Mouse (Mus musculus): ENCODE measurements around the gene Kmt2e.
"Not testable (repeated sequence)": the region's sequence is repeated elsewhere in the genome, so short reads cannot be mapped to it uniquely, and the experiment has no call there.

Gene Kmt2e

GRCm38 (mm10) chr5:23432708-23433645 lies 1.3 kb upstream of the Kmt2e start:
- DNase-seq (ENCODE audit: low read depth, low spot score): peak; percentile 91

GRCm38 (mm10) chr5:23434598-23435481 lies 599 bp downstream of the Kmt2e start:
- DNase-seq (ENCODE audit: low read depth, low spot score): no peak

- no peak for DNase-seq (ENCODE audit: low read depth, low spot score)
Observed at GRCm38 (mm10) chr5:23435482-23436125, 1.4 kb downstream of the Kmt2e start.

DNA sequence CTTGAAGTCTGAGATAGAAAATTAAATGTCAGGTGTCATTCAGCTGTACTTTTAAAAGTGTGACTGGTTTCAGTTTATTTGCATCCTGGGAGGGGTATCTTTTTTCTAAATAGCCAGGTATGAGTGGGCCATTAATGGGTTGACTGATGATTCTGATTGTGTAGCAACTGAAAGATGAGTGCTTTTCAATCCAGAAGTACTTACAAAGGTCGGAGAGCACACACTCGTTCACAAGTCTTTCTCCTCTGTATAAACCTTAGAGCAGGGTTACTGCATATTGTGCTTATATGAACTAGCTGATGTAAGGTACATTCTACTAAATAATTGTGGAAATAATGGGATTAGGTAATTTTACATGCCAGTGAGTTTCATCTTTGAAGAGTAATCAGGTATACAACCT lies 2.5 kb downstream of the Kmt2e start:
- DNase-seq (ENCODE audit: low read depth, low spot score): no peak

GRCm38 (mm10) chr5:23439857-23440256 lies 5.6 kb downstream of the Kmt2e start:
- DNase-seq (ENCODE audit: low read depth, low spot score): no peak

GRCm38 (mm10) chr5:23440572-23440971 lies 6.3 kb downstream of the Kmt2e start:
- no peak for DNase-seq (ENCODE audit: low read depth, low spot score)

- no peak for DNase-seq (ENCODE audit: low read depth, low spot score)
Observed at GRCm38 (mm10) chr5:23441916-23442315, 7.7 kb downstream of the Kmt2e start.

- no peak for DNase-seq (ENCODE audit: low read depth, low spot score)
Observed at GRCm38 (mm10) chr5:23444411-23444810, 10.2 kb downstream of the Kmt2e start.

- not testable (repeated sequence) for DNase-seq (ENCODE audit: low read depth, low spot score)
Observed at GRCm38 (mm10) chr5:23453561-23453960, 19.3 kb downstream of the Kmt2e start.

DNA sequence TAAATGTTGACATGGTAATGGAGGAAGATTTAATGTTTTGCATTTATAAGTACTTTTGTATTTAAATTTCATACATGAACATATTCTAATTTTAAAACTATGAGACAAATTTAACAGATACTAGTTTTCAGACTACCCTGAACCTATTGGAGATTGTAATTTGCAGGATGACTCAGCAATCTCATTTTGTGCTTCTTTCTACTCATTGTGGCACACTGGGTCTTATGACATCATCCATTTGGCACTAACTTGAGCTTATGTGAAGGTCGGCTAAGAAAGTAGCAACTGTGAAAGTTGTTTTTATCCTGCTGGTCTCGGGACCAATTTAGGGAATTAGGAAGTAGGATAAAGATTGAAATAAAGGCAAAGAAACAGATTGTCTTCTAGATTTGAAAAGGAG lies 27.4 kb downstream of the Kmt2e start:
- no peak for DNase-seq (ENCODE audit: low read depth, low spot score)

- DNase-seq (ENCODE audit: low read depth, low spot score): no peak
Observed at GRCm38 (mm10) chr5:23464247-23464646, 30.0 kb downstream of the Kmt2e start.

GRCm38 (mm10) chr5:23464743-23465142 lies 30.5 kb downstream of the Kmt2e start:
- no peak for DNase-seq (ENCODE audit: low read depth, low spot score)

DNA sequence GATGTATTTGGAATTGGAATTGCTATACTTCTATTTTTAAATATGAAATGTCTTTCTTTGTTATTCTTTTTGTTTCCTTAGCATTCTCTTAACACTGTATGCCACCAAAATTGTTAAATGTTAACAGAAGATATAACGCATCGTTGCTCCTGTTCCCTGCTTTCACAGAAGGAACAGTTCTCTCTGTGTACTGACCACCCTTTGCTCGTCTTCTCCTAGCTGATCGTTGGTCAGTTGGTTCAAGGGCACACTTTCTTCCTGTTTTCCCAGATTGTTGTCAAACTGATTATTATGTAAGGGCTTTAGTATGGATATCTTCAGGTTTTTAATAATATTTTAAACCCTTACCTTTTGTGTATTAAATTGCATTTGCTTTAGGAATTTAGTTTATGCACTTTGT lies 32.3 kb downstream of the Kmt2e start:
- no peak for DNase-seq (ENCODE audit: low read depth, low spot score)

- DNase-seq (ENCODE audit: low read depth, low spot score): no peak
Observed at GRCm38 (mm10) chr5:23473098-23473873, 39.0 kb downstream of the Kmt2e start.

- no peak for DNase-seq (ENCODE audit: low read depth, low spot score)
Observed at GRCm38 (mm10) chr5:23483811-23484210, 49.6 kb downstream of the Kmt2e start.

- DNase-seq (ENCODE audit: low read depth, low spot score): no peak
Observed at GRCm38 (mm10) chr5:23489231-23489630, 55.0 kb downstream of the Kmt2e start.

- no peak for DNase-seq (ENCODE audit: low read depth, low spot score)
Observed at GRCm38 (mm10) chr5:23490797-23491196, 56.6 kb downstream of the Kmt2e start.

GRCm38 (mm10) chr5:23496396-23496795 lies 62.2 kb downstream of the Kmt2e start:
- no peak for DNase-seq (ENCODE audit: low read depth, low spot score)

- DNase-seq (ENCODE audit: low read depth, low spot score): no peak
Observed at GRCm38 (mm10) chr5:23496933-23497332, 62.7 kb downstream of the Kmt2e start.

DNA sequence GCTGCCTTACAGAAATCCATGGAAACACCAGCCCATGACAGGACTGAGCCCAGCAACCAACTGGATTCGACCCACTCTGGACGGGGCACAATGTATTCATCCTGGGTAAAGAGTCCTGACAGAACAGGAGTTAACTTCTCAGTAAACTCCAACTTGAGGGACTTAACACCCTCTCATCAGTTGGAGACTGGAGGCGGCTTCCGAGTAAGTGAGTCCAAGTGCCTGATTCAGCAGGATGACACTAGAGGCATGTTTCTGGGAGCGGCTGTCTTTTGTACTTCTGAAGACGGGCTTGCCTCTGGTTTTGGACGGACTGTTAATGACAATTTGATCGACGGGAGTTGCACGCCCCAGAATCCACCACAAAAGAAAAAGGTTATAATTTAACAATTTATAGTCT lies 63.7 kb downstream of the Kmt2e start:
- DNase-seq (ENCODE audit: low read depth, low spot score): no peak

DNA sequence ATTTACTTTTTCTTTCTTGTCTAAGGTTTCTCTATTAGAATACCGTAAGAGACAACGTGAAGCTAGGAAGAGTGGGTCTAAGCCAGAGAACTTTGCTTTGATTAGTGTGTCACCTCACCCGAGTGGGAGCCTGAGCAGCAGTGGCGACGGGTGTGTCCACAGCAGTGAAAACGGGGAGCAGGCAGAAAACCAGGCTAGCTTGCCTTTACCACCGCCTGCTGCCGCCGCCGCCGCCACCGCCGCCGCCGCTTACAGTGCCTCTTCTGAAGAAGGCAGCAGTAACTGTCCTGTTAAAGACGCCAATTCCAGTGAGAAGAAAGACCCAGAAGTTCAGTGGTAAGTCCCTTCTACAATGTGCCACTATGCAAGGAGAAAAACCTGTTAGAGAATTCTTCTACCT lies 65.0 kb downstream of the Kmt2e start:
- DNase-seq (ENCODE audit: low read depth, low spot score): no peak
